Mouse (Mus musculus): ENCODE measurements around the gene Wdr86.

Gene Wdr86

DNA sequence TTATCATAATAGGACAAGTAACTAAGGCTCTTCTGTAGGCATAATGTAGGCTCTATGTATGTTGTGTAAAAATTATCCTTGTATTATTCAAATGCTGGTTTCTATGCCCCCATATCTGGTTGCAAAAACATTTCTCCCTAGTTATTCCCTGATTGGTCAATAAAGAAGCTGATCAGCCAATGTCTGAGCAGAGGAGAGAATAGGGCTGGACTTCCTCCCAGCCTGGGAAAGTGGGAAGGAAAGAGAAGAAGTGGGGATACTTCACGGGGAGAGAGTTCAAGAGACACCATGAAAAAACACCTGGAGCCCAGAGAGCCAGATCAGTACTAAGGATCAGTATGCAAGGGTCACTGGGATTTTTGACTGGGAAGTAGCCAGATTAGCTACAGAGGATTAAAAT is 49.1 kb downstream of the Wdr86 start:
- DNase-seq, result no peak

DNA sequence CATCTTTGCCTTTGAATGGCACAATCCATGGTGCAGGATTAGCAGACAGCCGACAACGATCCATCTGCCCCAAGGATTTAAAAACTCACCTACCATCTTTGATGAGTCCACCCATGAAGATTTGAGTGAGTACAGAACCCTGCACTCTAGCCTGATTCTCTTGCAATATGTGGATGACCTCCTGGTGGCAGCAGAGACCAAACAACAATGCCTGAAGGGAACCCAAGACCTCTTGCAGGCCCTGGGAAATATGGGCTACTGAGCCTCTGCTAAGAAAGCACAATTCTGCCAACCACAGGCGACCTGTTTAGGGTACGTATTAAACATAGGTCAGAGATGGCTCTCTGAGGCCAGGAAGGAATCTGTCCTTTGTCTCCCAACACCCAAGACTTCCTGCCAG is 56.3 kb downstream of the Wdr86 start:
- peak; percentile 73 to 91 for DNase-seq

All from kidney, postnatal 36 days (tissue).